Mouse (Mus musculus): ENCODE results near the gene Orai2. TPM values are rescaled to one million over a fixed set of nuclear protein-coding genes. Genes with fewer than 3 reads are reported as not detected.

The Orai2 gene
- total and polyA plus RNA-seq, 3 experiments, result 33.6 to 35.7 TPM; not detected in 1

DNA sequence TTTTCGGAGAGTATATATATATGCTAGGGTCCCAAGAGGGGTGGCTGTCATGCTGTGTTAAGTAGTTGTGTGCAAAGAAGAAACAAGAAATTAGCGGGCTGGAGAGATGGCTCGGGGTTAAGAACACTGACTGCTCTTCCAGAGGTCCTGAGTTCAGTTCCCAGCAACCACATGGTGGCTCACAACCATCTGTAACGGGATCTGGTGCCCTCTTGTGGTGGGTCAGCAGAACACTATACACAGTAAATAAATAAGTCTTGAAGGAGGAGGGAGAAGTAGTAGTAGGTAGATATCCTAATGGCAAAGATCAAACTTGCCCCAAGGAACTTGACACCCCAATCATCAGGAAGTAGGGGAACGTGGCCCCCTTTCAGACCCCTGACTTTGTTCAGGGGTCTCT lies 27.8 kb downstream of the Orai2 start:
- peaks cover 2 to 6% of the 10 kb centered on the region in 2 experiments; a peak in 3 of 4 replicates for H3K36me3 ChIP-seq (ENCODE audit: control insufficient read depth in 1 of 2, insufficient read depth in 2 of 2, low read length in 2 of 2)
- DNase-seq (ENCODE audit: low read depth, low spot score), result peak; percentile 67
- peak; percentile 34 to 68 (median 40); a peak in 4 of 6 replicates for TF ChIP-seq CTCF (IDR thresholded peaks at IDR 0.05 in 2 of 3, conservative IDR thresholded peaks at IDR 0.05 in 1 of 3; ENCODE audit: control insufficient read depth in 1 of 3, insufficient read depth in 1 of 3, low read depth in 2 of 3, low read length in 3 of 3, poor library complexity in 1 of 3, severe bottlenecking in 1 of 3)
- TF ChIP-seq ETS1 (IDR thresholded peaks at IDR 0.05; ENCODE audit: low read depth, low read length), result no peak
- peak; percentile 41 for TF ChIP-seq SMC3 (IDR thresholded peaks at IDR 0.05; ENCODE audit: low read depth, low read length)
- peak; percentile 4; the same call in 1 of the 2 replicates for TF ChIP-seq RAD21 (IDR thresholded peaks at IDR 0.05; ENCODE audit: low read depth, low read length)
- peaks cover 10 to 22% of the 10 kb centered on the region in 2 experiments; a peak in 3 of 4 replicates for H3K4me1 ChIP-seq (ENCODE audit: control insufficient read depth in 1 of 2, insufficient read depth in 2 of 2, low read length in 2 of 2)
- H3K9me3 ChIP-seq (replicated peaks; ENCODE audit: insufficient read depth, low read length), result no peaks in the 10 kb centered on the region
- no peak overlapping the region for H3K9ac ChIP-seq (ENCODE audit: control insufficient read depth, low read depth, low read length, poor library complexity, severe bottlenecking)
- H3K4me3 ChIP-seq (ENCODE audit: control insufficient read depth in 1 of 2, insufficient read depth in 1 of 2, low read depth in 2 of 2, low read length in 2 of 2), result no peak overlapping the region
- no peaks in the 10 kb centered on the region for H3K27me3 ChIP-seq (ENCODE audit: control insufficient read depth in 1 of 2, insufficient read depth in 2 of 2, low read length in 2 of 2)
- no peak overlapping the region for H3K27ac ChIP-seq (ENCODE audit: control insufficient read depth, low read depth, low read length)
- H3K79me2 ChIP-seq (ENCODE audit: control insufficient read depth, insufficient read depth, low read length, poor library complexity), result peaks cover 5% of the 10 kb centered on the region; the same call in 1 of the 2 replicates

DNA sequence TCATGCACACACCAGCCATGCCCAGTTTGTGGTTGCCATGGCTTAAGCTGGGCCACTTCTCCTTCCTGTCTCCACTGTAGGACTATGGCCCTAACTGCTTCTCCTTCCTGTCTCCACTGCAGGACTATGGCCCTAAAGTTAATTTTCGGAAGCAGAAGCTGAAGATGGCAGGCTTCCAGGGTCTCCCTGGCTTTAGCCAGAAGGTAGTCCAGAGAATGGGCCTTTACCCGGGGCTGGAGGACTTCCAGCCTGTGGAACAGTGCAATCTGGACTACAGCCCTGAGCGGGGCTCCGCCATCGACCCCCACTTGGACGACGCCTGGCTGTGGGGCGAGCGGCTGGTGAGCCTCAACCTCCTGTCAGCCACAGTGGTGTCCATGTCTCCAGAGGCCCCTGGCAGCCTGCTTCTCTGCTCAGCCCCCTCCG lies 30.4 kb downstream of the Orai2 start:
- Histone ChIP-seq H3K36me3 (ENCODE audit: control insufficient read depth in 1 of 2, insufficient read depth in 2 of 2, low read length in 2 of 2) (peaks cover 2 to 8% of the 10 kb centered on the region in 2 experiments; a peak in 3 of 4 replicates), H3K4me3 (ENCODE audit: control insufficient read depth in 1 of 2, insufficient read depth in 1 of 2, low read depth in 2 of 2, low read length in 2 of 2) (no peak overlapping the region), H3K27ac (ENCODE audit: control insufficient read depth, low read depth, low read length) (no peak overlapping the region), H3K9me3 (replicated peaks; ENCODE audit: insufficient read depth, low read length) (no peaks in the 10 kb centered on the region), H3K27me3 (ENCODE audit: control insufficient read depth in 1 of 2, insufficient read depth in 2 of 2, low read length in 2 of 2) (no peaks in the 10 kb centered on the region), H3K79me2 (ENCODE audit: control insufficient read depth, insufficient read depth, low read length, poor library complexity) (peaks cover 19% of the 10 kb centered on the region), H3K9ac (ENCODE audit: control insufficient read depth, low read depth, low read length, poor library complexity, severe bottlenecking) (no peak overlapping the region), H3K4me1 (ENCODE audit: control insufficient read depth in 1 of 2, insufficient read depth in 2 of 2, low read length in 2 of 2) (peaks cover 8 to 24% of the 10 kb centered on the region in 2 experiments)
- TF ChIP-seq USF1 (IDR thresholded peaks at IDR 0.05; ENCODE audit: low read depth, low read length), result no peak
- TF ChIP-seq E2F4 (IDR thresholded peaks at IDR 0.05; ENCODE audit: borderline replicate concordance, low read depth, low read length), result no peak
- TF ChIP-seq TBP (IDR thresholded peaks at IDR 0.05; ENCODE audit: low read depth, low read length), result no peak
- no peak for TF ChIP-seq RCOR1 (IDR thresholded peaks at IDR 0.05; ENCODE audit: low read depth, low read length)
- no peak for TF ChIP-seq MYB (IDR thresholded peaks at IDR 0.05; ENCODE audit: low read depth, low read length)
- no peak for TF ChIP-seq POLR2AphosphoS5 (IDR thresholded peaks at IDR 0.05; ENCODE audit: borderline replicate concordance, low read depth, low read length)
- TF ChIP-seq ETS1 (IDR thresholded peaks at IDR 0.05; ENCODE audit: low read depth, low read length), result no peak
- no peak for TF ChIP-seq ZC3H11A (IDR thresholded peaks at IDR 0.05; ENCODE audit: low read depth, low read length)
- TF ChIP-seq MAX (IDR thresholded peaks at IDR 0.05; ENCODE audit: low read length), result no peak
- no peak for TF ChIP-seq MEF2A (IDR thresholded peaks at IDR 0.05; ENCODE audit: extremely low read depth, insufficient replicate concordance, low read depth, low read length, poor library complexity, severe bottlenecking)
- no peak for TF ChIP-seq CHD2 (IDR thresholded peaks at IDR 0.05; ENCODE audit: low read length)
- no peak for TF ChIP-seq POLR2A (IDR thresholded peaks at IDR 0.05; ENCODE audit: control insufficient read depth in 1 of 2, insufficient read depth in 1 of 2, low read depth in 1 of 2, low read length in 2 of 2, poor library complexity in 1 of 2)
- TF ChIP-seq BHLHE40 (IDR thresholded peaks at IDR 0.05; ENCODE audit: borderline replicate concordance, low read depth, low read length), result no peak
- no peak for TF ChIP-seq ZNF384 (IDR thresholded peaks at IDR 0.05; ENCODE audit: low read depth, low read length)
- TF ChIP-seq ZMIZ1 (IDR thresholded peaks at IDR 0.05; ENCODE audit: low read depth, low read length), result no peak
- no peak for DNase-seq (ENCODE audit: low read depth, low spot score)

Measured in MEL (cell line).